Mouse (Mus musculus): ENCODE results near the gene Ppm1h. TPM values are rescaled to one million over a fixed set of nuclear protein-coding genes. Genes with fewer than 3 reads are reported as not detected.

Gene Ppm1h
- 13.7 and 14.8 TPM in 2 replicates for polyA plus RNA-seq (2015; fragmentation: Nextera tagmentation; extraction: Ambion mirVana)

DNA sequence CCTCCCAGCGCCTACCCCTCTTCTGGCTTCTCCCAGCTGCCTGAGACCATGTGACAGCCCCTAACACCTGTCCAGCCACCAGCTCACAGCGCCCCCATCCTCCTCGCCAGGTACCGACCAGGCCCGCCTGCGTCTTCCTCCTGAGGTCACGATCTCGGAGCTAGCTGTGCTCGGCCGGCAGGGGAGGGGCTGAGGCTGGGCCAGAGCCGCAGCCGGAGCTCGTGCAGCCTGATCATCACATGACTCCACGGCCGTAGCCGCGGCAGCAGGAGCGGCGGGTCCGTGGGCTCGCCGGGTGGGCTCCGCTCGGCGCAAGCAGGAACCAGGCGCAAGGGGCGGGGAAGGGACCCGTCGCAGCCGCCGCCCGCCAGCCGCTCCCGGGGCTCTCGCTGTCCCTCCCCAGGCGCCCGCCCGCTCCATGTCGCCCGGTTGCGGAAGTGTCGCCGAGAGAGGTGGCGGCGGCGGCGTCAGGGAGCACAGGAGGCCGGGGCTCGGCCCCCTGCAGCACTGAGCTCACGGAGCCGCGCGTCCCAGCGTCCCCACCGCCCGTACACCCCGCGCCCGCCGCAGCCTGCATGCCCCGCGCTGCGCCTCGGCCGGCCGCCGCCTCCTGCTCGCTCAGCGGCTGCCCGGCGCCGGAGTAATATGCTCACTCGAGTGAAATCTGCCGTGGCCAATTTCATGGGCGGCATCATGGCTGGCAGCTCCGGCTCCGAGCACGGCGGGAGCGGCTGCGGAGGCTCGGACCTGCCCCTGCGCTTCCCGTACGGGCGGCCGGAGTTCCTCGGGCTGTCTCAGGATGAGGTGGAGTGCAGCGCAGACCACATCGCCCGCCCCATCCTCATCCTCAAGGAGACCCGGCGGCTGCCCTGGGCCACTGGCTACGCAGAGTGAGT is at the start of gene Ppm1h:
Gene Ppm1h, plus strand, starts transcription at position 222 of the 896 bp plus-strand sequence.
- peak within 1 kb of the TSS; percentile 89 for H3K4me2 ChIP-seq (replicated peaks)
- H3K4me1 ChIP-seq (replicated peaks): peaks cover 9% of the 10 kb centered on the region
- no peaks in the 10 kb centered on the region; the same call in 1 of the 2 replicates for H3K27me3 ChIP-seq (replicated peaks)
- peak within 1 kb of the TSS; percentile 75 for H3K9ac ChIP-seq
- peak; percentile 93 for ATAC-seq
- H3K36me3 ChIP-seq: no peaks in the 10 kb centered on the region
- WGBS: under 1% methylated on average over 84 of the region's 94 CpGs
- H3K4me3 ChIP-seq (replicated peaks): peak within 1 kb of the TSS; percentile 76
- no peaks in the 10 kb centered on the region for H3K9me3 ChIP-seq
- peak within 1 kb of the TSS; percentile 89 for H3K27ac ChIP-seq

GRCm38 (mm10) chr10:122629003-122629402 is 49.6 kb upstream of the Ppm1h start:
- Histone ChIP-seq H3K9me3 (no peaks in the 10 kb centered on the region), H3K4me2 (replicated peaks) (no peak overlapping the region), H3K27me3 (replicated peaks) (no peaks in the 10 kb centered on the region), H3K9ac (no peak overlapping the region), H3K27ac (no peak overlapping the region), H3K4me1 (replicated peaks) (no peaks in the 10 kb centered on the region), H3K4me3 (replicated peaks) (no peak overlapping the region), H3K36me3 (no peaks in the 10 kb centered on the region)
- ATAC-seq: no peak
- 62% methylated on average over 4 of the region's 4 CpGs for WGBS

DNA sequence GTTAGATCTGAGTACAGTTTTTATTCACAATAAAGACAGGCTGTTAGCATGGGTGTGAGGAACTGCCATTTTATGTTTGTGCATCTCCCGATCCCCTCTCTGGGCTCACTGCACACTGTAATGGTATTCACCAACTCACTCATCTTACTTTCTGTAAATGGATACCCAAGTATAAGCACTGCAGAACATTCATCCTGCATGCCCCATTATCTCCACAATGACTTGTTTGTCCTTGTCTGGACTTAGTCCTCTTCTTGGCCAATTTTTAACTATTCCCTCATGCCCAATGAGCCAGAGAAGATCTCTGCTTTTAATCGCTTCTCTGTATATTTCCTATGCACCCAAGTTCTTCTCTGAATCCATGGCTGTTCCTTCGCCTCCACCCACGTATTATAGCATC is 38.7 kb upstream of the Ppm1h start:
- H3K36me3 ChIP-seq: no peaks in the 10 kb centered on the region
- H3K4me1 ChIP-seq (replicated peaks): no peaks in the 10 kb centered on the region
- no peak overlapping the region for H3K9ac ChIP-seq
- no peak overlapping the region for H3K4me3 ChIP-seq (replicated peaks)
- H3K27me3 ChIP-seq (replicated peaks): no peaks in the 10 kb centered on the region
- no peak overlapping the region for H3K4me2 ChIP-seq (replicated peaks)
- 85% methylated on average over 4 of the region's 4 CpGs for WGBS
- no peak for ATAC-seq
- no peak overlapping the region for H3K27ac ChIP-seq
- H3K9me3 ChIP-seq: no peaks in the 10 kb centered on the region

DNA sequence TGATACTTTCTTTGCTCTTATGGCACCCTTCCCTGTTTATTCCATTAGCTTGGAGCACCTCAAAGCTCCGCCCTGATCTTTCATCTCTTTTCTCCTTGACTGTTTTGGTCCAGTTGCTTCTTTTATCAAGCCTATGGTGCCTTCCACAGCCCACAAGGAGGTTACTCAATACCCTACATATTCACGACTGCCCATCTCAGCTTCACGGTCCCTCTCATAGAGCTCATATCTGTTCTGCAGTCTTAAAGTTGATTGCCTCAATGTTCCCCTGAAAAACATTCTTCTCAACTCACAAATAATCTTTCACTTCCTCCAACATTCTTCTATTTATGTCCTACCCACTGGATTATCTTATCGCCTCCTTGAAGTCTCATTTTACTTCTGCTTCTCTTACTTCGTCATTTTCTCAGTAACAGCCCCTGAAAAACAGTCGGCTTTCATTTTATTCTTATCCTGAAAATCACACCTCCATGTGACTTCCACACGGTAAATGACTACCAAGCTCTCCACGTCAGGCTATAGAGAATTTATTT is 37.2 kb upstream of the Ppm1h start:
- Histone ChIP-seq H3K9me3 (no peaks in the 10 kb centered on the region), H3K27me3 (replicated peaks) (no peaks in the 10 kb centered on the region), H3K9ac (no peak overlapping the region), H3K4me3 (replicated peaks) (no peak overlapping the region), H3K36me3 (no peaks in the 10 kb centered on the region), H3K4me1 (replicated peaks) (no peaks in the 10 kb centered on the region), H3K27ac (no peak overlapping the region), H3K4me2 (replicated peaks) (no peak overlapping the region)
- WGBS: 86% methylated on average over 8 of the region's 8 CpGs
- ATAC-seq: no peak

- H3K36me3 ChIP-seq: no peaks in the 10 kb centered on the region
- H3K4me2 ChIP-seq (replicated peaks): no peak overlapping the region
- H3K27ac ChIP-seq: no peak overlapping the region
- no peaks in the 10 kb centered on the region for H3K4me1 ChIP-seq (replicated peaks)
- no peaks in the 10 kb centered on the region for H3K27me3 ChIP-seq (replicated peaks)
- H3K4me3 ChIP-seq (replicated peaks): no peak overlapping the region
- 86% methylated on average over 4 of the region's 4 CpGs for WGBS
- H3K9me3 ChIP-seq: no peaks in the 10 kb centered on the region
- H3K9ac ChIP-seq: no peak overlapping the region
- no peak for ATAC-seq
Observed at GRCm38 (mm10) chr10:122642125-122642524, 36.4 kb upstream of the Ppm1h start.

GRCm38 (mm10) chr10:122651932-122652331 is 26.6 kb upstream of the Ppm1h start:
- no peaks in the 10 kb centered on the region for H3K9me3 ChIP-seq
- no peak overlapping the region for H3K4me3 ChIP-seq (replicated peaks)
- H3K27ac ChIP-seq: no peak overlapping the region
- no peak overlapping the region for H3K9ac ChIP-seq
- H3K36me3 ChIP-seq: no peaks in the 10 kb centered on the region
- WGBS: 84% methylated on average over 4 of the region's 4 CpGs
- no peak overlapping the region for H3K4me2 ChIP-seq (replicated peaks)
- ATAC-seq: no peak
- no peaks in the 10 kb centered on the region for H3K27me3 ChIP-seq (replicated peaks)
- no peaks in the 10 kb centered on the region for H3K4me1 ChIP-seq (replicated peaks)

GRCm38 (mm10) chr10:122652578-122652977 is 26.0 kb upstream of the Ppm1h start:
- no peak overlapping the region for H3K9ac ChIP-seq
- no peak overlapping the region for H3K4me2 ChIP-seq (replicated peaks)
- no peak overlapping the region for H3K4me3 ChIP-seq (replicated peaks)
- H3K4me1 ChIP-seq (replicated peaks): no peaks in the 10 kb centered on the region
- H3K27ac ChIP-seq: no peak overlapping the region
- H3K27me3 ChIP-seq (replicated peaks): no peaks in the 10 kb centered on the region
- WGBS: 96% methylated on average over 1 of the region's 1 CpGs
- ATAC-seq: no peak
- no peaks in the 10 kb centered on the region for H3K36me3 ChIP-seq
- H3K9me3 ChIP-seq: no peaks in the 10 kb centered on the region

DNA sequence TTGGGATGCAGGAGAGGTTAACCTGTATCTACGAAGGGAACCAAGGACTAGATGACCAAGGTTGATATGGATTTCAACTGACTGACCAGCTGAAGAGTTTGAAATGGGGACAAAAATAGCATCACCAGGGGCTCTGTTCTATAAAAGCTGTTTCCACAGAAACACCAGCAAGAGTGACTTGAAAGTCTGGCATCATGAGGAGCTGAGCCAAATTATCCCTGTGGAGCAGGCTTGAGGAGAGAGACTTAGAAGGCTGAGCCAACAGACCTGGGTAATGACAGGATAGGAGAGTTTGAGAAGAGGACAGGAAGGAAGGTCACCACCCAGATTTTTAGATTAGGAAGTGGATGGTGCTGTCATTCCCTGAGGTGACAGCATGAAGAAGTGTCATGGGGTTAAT is 12.9 kb upstream of the Ppm1h start:
- H3K9me3 ChIP-seq: no peaks in the 10 kb centered on the region

GRCm38 (mm10) chr10:122671253-122671652 is 7.3 kb upstream of the Ppm1h start:
- Histone ChIP-seq H3K4me1 (replicated peaks) (no peaks in the 10 kb centered on the region), H3K4me2 (replicated peaks) (no peak overlapping the region), H3K27ac (no peak overlapping the region), H3K9me3 (no peaks in the 10 kb centered on the region), H3K9ac (no peak overlapping the region), H3K27me3 (replicated peaks) (no peaks in the 10 kb centered on the region), H3K4me3 (replicated peaks) (no peak overlapping the region), H3K36me3 (no peaks in the 10 kb centered on the region)
- ATAC-seq: no peak
- 71% methylated on average over 2 of the region's 2 CpGs for WGBS

More for the DNA sequence above, 12.9 kb upstream of the Ppm1h start:
- Histone ChIP-seq H3K4me2 (replicated peaks) (no peak overlapping the region), H3K27ac (no peak overlapping the region), H3K9ac (no peak overlapping the region), H3K4me3 (replicated peaks) (no peak overlapping the region), H3K36me3 (no peaks in the 10 kb centered on the region), H3K4me1 (replicated peaks) (no peaks in the 10 kb centered on the region), H3K27me3 (replicated peaks) (no peaks in the 10 kb centered on the region)
- ATAC-seq: no peak
- 89% methylated on average over 1 of the region's 1 CpGs for WGBS

GRCm38 (mm10) chr10:122672044-122672443 is 6.5 kb upstream of the Ppm1h start:
- H3K36me3 ChIP-seq: no peaks in the 10 kb centered on the region
- no peaks in the 10 kb centered on the region for H3K4me1 ChIP-seq (replicated peaks)
- H3K27ac ChIP-seq: no peak overlapping the region
- no peak overlapping the region for H3K9ac ChIP-seq
- 90% methylated on average over 4 of the region's 4 CpGs for WGBS
- no peak overlapping the region for H3K4me3 ChIP-seq (replicated peaks)
- H3K4me2 ChIP-seq (replicated peaks): no peak overlapping the region
- ATAC-seq: no peak
- H3K9me3 ChIP-seq: no peaks in the 10 kb centered on the region
- H3K27me3 ChIP-seq (replicated peaks): no peaks in the 10 kb centered on the region

DNA sequence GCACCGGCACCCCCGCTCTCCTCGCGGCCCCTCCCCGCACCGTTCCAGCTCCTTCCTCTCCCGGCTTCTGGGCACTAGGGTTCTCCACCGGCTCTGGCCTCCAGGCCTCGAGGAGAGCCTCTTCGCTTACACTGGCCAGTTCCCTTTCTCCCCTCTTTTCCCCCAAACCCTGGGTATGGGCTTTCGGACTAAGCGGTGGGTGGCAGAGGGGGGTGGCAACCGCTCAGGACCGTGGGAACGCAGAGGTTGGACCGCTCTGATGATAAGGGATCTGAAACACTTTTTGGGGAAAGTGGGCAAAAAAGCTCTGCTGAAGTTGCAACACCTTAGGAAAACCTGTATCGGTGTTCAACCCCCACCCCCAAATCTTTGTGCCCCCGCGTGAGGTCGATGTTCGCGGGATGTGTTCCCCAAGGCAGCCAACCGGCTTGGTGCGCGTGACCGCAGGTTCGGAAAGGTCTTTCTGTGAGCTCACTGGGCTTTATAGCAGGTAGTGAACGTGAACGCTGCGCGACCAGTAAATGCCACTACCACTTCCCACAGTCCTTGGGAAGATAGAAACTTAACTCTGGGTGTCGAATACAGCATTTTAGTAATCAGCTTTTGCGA is 979 bp downstream of the Ppm1h start:
- peak; percentile 75 for ATAC-seq
- peak overlapping the region; percentile 89 for H3K4me2 ChIP-seq (replicated peaks)
- under 1% methylated on average over 33 of the region's 33 CpGs for WGBS
- H3K9me3 ChIP-seq: no peaks in the 10 kb centered on the region
- peak overlapping the region; percentile 89 for H3K27ac ChIP-seq
- no peaks in the 10 kb centered on the region for H3K36me3 ChIP-seq
- peak overlapping the region; percentile 76 for H3K4me3 ChIP-seq (replicated peaks)
- no peaks in the 10 kb centered on the region; the same call in 1 of the 2 replicates for H3K27me3 ChIP-seq (replicated peaks)
- H3K9ac ChIP-seq: peak overlapping the region; percentile 75
- H3K4me1 ChIP-seq (replicated peaks): peaks cover 9% of the 10 kb centered on the region

GRCm38 (mm10) chr10:122680387-122681084 is 2.0 kb downstream of the Ppm1h start:
- H3K27ac ChIP-seq: no peak overlapping the region
- H3K4me1 ChIP-seq (replicated peaks): peaks cover 9% of the 10 kb centered on the region
- H3K36me3 ChIP-seq: no peaks in the 10 kb centered on the region
- ATAC-seq: 0 out of 2 replicates have a peak, but pooled peaks have one; percentile 9
- no peaks in the 10 kb centered on the region; the same call in 1 of the 2 replicates for H3K27me3 ChIP-seq (replicated peaks)
- peak overlapping the region; percentile 76 for H3K4me3 ChIP-seq (replicated peaks)
- peak overlapping the region; percentile 75; the same call in 1 of the 2 replicates for H3K9ac ChIP-seq
- 6% methylated on average over 18 of the region's 19 CpGs for WGBS
- peak overlapping the region; percentile 89 for H3K4me2 ChIP-seq (replicated peaks)
- H3K9me3 ChIP-seq: no peaks in the 10 kb centered on the region

Data from intestine, embryonic 15.5 days (tissue).